Mouse (Mus musculus) bone marrow macrophage, adult 2 months (primary cell): Measurements from ENCODE around the gene Dhx9.

Source experiments
- CTCF ChIP-seq: IDR thresholded peaks from 2 replicates; pipeline ENCODE4 v1.5.1; 2012; ENCODE audit warnings: low read depth, mild to moderate bottlenecking, low read length, moderate library complexity
- POLR2A ChIP-seq: IDR thresholded peaks from 2 replicates; pipeline ENCODE4 v1.6.1; 2012; ENCODE audit warnings: mild to moderate bottlenecking, low read depth, low read length, borderline replicate concordance

DNA sequence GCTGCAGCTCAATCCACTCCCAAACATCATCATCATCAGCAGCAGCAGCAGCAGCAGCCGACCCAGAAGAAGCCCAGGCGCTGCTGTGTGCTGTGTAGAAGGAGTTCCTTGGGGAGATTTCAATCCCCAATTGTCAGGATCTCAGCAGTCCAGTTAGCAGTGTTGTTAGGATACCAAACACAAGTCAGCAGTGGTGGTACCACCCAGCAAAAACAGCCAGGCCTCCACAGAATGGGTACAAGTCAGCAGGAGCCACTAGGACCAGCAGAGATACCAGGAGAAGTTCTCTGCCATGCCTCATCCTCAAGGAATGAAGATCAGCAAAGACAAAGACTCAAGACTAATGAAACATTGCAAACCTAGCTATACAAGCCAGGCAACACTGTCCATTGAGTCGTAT, 45.8 kb downstream of the Dhx9 start:
- no peak for TF ChIP-seq POLR2A
- TF ChIP-seq CTCF = no peak
